In genomic region chr15:27825390-27825789, GRCm38 (mm10) we compare ENCODE assay signal across 28 mouse cellular contexts.
DNase-seq lines count a peak whose midpoint lies in the region; ATAC-seq and TF ChIP-seq lines count a peak whose summit lies in the region.
"Had no signal": no experiment of that assay in that cellular context is flagged by ENCODE, and none has a peak within 500 bp of the region (broad histone marks: within the 10 kb centered on the region; RNA-seq: fewer than 3 reads in every experiment).

No protein-coding gene starts in this region.

- peaks cover 29% of the 10 kb centered on the region for H3K4me1 ChIP-seq in thymus, adult 2 months (replicated peaks; ENCODE audit: control insufficient read depth, insufficient read depth, low read length)
- no peaks in the 10 kb centered on the region for H3K4me1 ChIP-seq in cerebellum, adult 2 months (ENCODE audit: control insufficient read depth, insufficient read depth, low read length)
- H3K4me1 ChIP-seq: embryonic facial prominence, embryonic 13.5 days; forebrain, embryonic 12.5 days; heart, embryonic 13.5 days; hindbrain, embryonic 12.5 days; limb, embryonic 12.5 days; liver, embryonic 12.5 days; midbrain, embryonic 12.5 days; neural tube, embryonic 13.5 days had no signal

- peak overlapping the region; percentile 68; the same call in 1 of the 2 replicates for H3K27ac ChIP-seq in thymus, adult 2 months (ENCODE audit: control insufficient read depth, insufficient read depth, low read length)
- no peak overlapping the region for H3K27ac ChIP-seq in cerebellum, adult 2 months (ENCODE audit: insufficient read depth, low read length)
- H3K27ac ChIP-seq: embryonic facial prominence, embryonic 13.5 days; forebrain, embryonic 12.5 days; heart, embryonic 13.5 days; hindbrain, embryonic 12.5 days; kidney, postnatal 0 days; limb, embryonic 12.5 days; liver, embryonic 12.5 days; midbrain, embryonic 12.5 days; neural tube, embryonic 13.5 days had no signal

- TF ChIP-seq POLR2A in thymus, adult 2 months (IDR thresholded peaks at IDR 0.05; ENCODE audit: control insufficient read depth, extremely low read depth, insufficient read depth, low read length, poor library complexity) = no peak
- no peak for TF ChIP-seq POLR2A in cerebellum, adult 2 months (IDR thresholded peaks at IDR 0.05; ENCODE audit: borderline replicate concordance, insufficient read depth, low read length)

- no peak for TF ChIP-seq CTCF in thymus, adult 2 months (IDR thresholded peaks at IDR 0.05; ENCODE audit: borderline replicate concordance, control insufficient read depth, extremely low read depth, insufficient read depth, low read length, poor library complexity)
- TF ChIP-seq CTCF in cerebellum, adult 2 months (IDR thresholded peaks at IDR 0.05; ENCODE audit: borderline replicate concordance, insufficient read depth, low read depth, low read length) = no peak

- no peaks in the 10 kb centered on the region for H3K36me3 ChIP-seq in thymus, adult 2 months (ENCODE audit: control insufficient read depth, insufficient read depth, low read length)

- ATAC-seq in megakaryocyte, adult 5-6 weeks (ENCODE audit: poor library complexity, severe bottlenecking) = 0 out of 2 replicates have a peak, but pooled peaks have one; percentile 10
- no peak for ATAC-seq in cerebellum, adult (ENCODE audit: insufficient number of reproducible peaks, low FRiP score, low TSS enrichment)
- ATAC-seq: liver, embryonic 12.5 days; Patski had no signal

- WGBS in thymus, adult 2 months = 95% methylated on average over 12 of the region's 12 CpGs
- 90% methylated on average over 12 of the region's 12 CpGs for WGBS in cerebellum, adult 2 months

- no peak for DNase-seq in thymus, adult 2 months
- no peak for DNase-seq in thymus, adult 18-20 months
- peak; percentile 6 for DNase-seq in T-cell, adult 2 months (ENCODE audit: low spot score)
- no peak for DNase-seq in cerebellum, adult 2 months
- DNase-seq in left cerebral cortex, adult 18-20 months (ENCODE audit: low spot score in 2 of 2) = no peak
- DNase-seq: adrenal gland, postnatal 36 days; cerebellum, adult 11-12 months; cerebellum, postnatal 25 days; gastrocnemius, postnatal 10 days; heart, adult 11 months; heart, postnatal 14 days; kidney, adult 2 months; lung, adult 18-20 months; lung, postnatal 10 days; retina, postnatal 1 day had no signal

- no peak overlapping the region for H3K4me3 ChIP-seq in thymus, adult 2 months (ENCODE audit: control insufficient read depth, insufficient read depth, low read length)
- no peak overlapping the region for H3K4me3 ChIP-seq in cerebellum, adult 2 months (replicated peaks; ENCODE audit: insufficient read depth, low read depth, low read length)
- H3K4me3 ChIP-seq: embryonic facial prominence, embryonic 13.5 days; erythroblast, embryonic 14.5 days; forebrain, embryonic 12.5 days; heart, embryonic 13.5 days; hindbrain, embryonic 12.5 days; limb, embryonic 12.5 days; liver, embryonic 12.5 days; midbrain, embryonic 12.5 days; neural tube, embryonic 13.5 days had no signal

- no peaks in the 10 kb centered on the region for H3K27me3 ChIP-seq in thymus, adult 2 months (ENCODE audit: control insufficient read depth, insufficient read depth, low read length)
- H3K27me3 ChIP-seq in cerebellum, adult 2 months (ENCODE audit: control insufficient read depth, insufficient read depth, low read length) = no peaks in the 10 kb centered on the region
- H3K27me3 ChIP-seq: embryonic facial prominence, embryonic 13.5 days; forebrain, embryonic 12.5 days; heart, embryonic 13.5 days; hindbrain, embryonic 12.5 days; limb, embryonic 12.5 days; liver, embryonic 12.5 days; midbrain, embryonic 12.5 days; neural tube, embryonic 13.5 days; Patski had no signal
